Mouse (Mus musculus) lung, adult 2 months (tissue): ENCODE data around the gene Smad1. TPM values are rescaled to one million over a fixed set of nuclear protein-coding genes. Genes with fewer than 3 reads are reported as not detected.
A peak's percentile ranks its signal among the peaks of the same experiment; 100 is the strongest.
"Not testable (repeated sequence)": the region's sequence is repeated elsewhere in the genome, so short reads cannot be mapped to it uniquely, and the experiment has no call there.

Experiments
- DNase-seq: peaks from one replicate; pipeline ENCODE4 v3.0.0; 2022
- H3K4me1 ChIP-seq: fragments of 200-500 bp; 2 replicates; pipeline ENCODE4 v1.6.1; 2011; ENCODE audit warnings: low read length; ENCODE audit not compliant: control insufficient read depth, insufficient read depth
- H3K4me3 ChIP-seq: fragments of 200-500 bp; replicated peaks from 2 replicates; pipeline ENCODE3; 2011; ENCODE audit warnings: low read depth, mild to moderate bottlenecking, control low read depth, low read length; ENCODE audit errors: extremely low read depth
- CTCF ChIP-seq: fragments of 200-500 bp; IDR thresholded peaks from 2 replicates; pipeline ENCODE4 v1.5.1; 2011; ENCODE audit warnings: mild to moderate bottlenecking, low read length, control low read depth; ENCODE audit not compliant: insufficient read depth
- POLR2A ChIP-seq: fragments of 200-500 bp; IDR thresholded peaks from 2 replicates; pipeline ENCODE4 v1.6.1; 2011; ENCODE audit warnings: low read depth, mild to moderate bottlenecking, control low read depth, low read length, borderline replicate concordance; ENCODE audit errors: extremely low read depth
- WGBS: fragments of 180-500 bp; shearing (Covaris S2); methylation state at CpG from one replicate; pipeline ENCODE4 v1.1.7; 2018; 5-methylcytosine and 5-hydroxymethylcytosine counted together
- polyA plus RNA-seq: library from polyadenylated mRNA; depleted of rRNA; stranded (reverse); fragments of >200 nt; gene quantifications from 2 replicates; pipeline ENCODE4 v1.2.3, GENCODE M21; 2012; rRNA removed

The Smad1 gene
- 35.0 and 46.0 TPM in 2 replicates for polyA plus RNA-seq

DNA sequence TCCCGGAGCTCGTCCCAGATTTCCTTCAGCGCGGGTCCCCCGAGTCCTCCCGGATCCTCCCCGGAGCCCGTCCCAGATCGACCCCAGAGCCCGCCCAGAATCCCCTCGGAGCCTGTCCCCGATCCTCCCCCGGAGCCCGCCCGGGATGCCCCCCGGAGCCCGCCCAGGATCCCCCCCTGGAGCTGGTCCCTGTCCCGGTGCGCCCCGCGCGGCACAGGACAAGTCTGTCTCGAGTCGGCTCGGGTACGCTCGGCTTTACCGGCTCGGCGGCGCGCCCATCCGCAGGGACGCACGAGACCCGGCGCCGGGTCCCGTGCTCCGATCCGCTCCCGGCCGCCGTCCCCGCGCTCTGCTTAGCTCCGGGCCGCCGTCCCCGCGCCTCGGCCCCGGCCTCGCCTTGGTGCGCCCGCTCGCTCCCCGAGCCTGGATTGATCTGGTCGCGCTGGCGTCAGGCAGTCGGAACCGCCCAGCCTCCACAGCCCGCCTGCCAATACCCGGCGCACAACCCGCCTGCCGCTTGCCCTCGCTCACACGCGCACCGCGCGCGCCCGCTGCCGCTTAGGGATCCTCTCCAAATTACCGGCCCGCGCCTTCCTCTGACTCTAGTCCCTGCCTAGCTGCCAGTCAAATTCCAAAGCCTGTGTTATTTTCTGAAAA is at the start of gene Smad1:
TSS of gene Smad1 (minus strand) at position 525 of the 657 bp plus-strand sequence.
- under 1% methylated on average over 78 of the region's 80 CpGs for WGBS
- TF ChIP-seq CTCF (no peak), POLR2A (peak; percentile 70; the same call in 1 of the 2 replicates)
- Histone ChIP-seq H3K4me1 (peaks cover 16% of the 10 kb centered on the region), H3K4me3 (peak within 1 kb of the TSS; percentile 76)
- peak; percentile 94 for DNase-seq

DNA sequence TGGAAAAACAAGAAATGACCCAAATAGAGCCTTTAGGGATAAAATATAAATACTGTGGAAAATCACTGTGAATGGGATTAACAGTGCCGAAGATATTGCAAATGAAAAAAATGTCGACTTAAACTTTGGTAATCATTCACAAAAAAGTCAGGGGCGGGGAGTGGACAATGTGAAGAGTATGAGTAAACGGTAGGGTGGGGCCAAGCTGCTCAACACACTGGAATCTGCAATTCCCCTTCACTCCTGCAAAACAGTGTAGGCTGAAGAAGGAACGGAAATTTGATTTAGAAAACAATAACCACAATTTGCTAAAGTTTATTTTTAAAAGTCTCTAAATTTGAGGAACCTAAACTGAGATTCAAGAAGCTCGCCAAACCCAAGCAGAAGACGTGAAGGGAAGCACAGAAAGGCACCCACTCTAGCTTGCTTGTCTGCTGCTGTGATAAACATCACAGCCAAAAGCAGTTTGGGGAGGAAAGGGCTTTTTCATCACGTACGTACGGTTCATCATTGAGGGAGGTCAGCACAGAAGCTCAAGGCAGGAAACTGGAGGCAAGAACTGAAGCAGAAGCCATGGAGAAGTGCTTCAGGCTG is 48.0 kb upstream of the Smad1 start:
- TF ChIP-seq POLR2A = no peak
- TF ChIP-seq CTCF = no peak
- DNase-seq = no peak
- 48% methylated on average over 10 of the region's 10 CpGs for WGBS
- H3K4me1 ChIP-seq = no peaks in the 10 kb centered on the region; the same call in 1 of the 2 replicates
- H3K4me3 ChIP-seq = no peak overlapping the region

DNA sequence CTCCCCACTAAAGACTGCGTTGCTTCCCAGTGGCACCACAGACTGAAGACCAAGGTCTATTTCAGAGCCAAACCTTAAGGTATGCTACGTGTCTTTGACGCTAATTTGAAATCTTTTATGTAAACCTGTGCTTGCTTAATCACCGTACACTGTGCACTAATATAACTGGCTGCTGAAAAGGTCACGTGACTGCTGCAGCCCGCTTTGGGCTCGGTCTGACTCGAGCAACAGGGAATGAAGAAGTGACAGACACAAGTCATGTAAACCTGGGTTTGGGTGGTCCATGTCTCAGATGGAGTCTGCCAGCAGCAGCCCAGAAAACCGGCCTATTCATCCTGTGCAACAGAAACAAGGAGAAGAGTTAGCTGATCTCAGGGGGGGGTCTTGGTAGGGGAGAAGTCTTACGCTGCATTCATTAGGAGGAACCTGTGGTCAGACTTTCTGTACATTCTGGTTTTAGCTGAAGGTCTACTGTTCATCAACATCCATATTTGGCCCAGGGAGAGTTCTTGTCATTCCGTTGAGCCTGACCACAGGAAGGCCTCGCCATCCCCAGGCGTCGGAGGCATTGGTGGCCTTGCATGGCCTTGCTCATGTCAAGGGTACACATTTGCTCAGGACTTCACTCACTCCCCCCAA is 44.3 kb upstream of the Smad1 start:
- no peak for DNase-seq
- WGBS = 74% methylated on average over 14 of the region's 14 CpGs
- Histone ChIP-seq H3K4me1 (no peaks in the 10 kb centered on the region; the same call in 1 of the 2 replicates), H3K4me3 (no peak overlapping the region)
- TF ChIP-seq POLR2A = no peak

DNA sequence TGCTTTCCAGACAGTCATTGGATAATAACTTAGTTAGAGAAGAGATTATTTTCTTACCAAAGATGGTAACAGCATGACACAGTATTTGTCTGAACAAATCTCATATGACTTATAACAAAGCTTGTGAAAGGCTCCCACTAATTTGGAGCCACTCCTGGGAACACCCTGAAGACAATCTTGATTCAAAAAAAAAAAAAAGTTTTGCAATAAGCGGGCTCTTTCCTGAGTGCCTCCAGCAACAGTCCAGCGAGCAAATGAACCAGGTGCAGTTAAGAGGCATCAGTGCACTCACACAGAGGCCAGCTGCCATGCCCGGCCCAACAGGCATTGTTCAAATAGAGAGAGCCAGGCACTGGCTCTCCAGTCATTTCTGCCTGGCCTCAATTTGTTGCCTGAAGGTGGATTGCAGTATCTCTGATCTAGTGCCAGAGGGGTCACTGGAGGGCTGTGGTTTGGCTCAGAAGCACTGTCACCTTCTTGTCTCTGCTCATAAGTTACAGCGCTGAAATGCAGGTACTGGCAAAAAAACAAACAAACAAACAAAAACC is 34.7 kb upstream of the Smad1 start:
- no peak overlapping the region for H3K4me3 ChIP-seq
- TF ChIP-seq POLR2A (no peak), CTCF (no peak)
- 50% methylated on average over 4 of the region's 4 CpGs for WGBS

DNA sequence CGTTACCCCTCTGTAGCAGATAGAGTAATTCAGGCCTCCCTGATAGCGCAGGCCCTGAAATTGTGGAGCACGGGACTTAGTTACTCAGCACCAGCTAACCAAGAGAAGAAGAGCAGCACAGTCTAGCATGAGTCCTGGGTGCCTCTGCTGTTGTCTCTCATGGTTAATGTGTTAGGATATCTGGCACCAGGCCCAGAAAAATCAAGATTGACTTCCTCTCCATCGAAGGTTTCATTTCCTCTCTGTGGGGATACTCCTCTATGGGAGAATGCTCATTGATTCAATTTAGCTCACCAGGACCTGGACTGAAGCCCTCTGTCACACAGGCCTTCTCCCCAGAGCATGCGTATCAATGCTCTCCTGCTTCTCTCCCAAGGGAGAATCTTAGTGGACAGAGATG is 15.6 kb upstream of the Smad1 start:
- no peak for TF ChIP-seq POLR2A
- no peak for TF ChIP-seq CTCF
- no peak for DNase-seq
- Histone ChIP-seq H3K4me3 (no peak overlapping the region), H3K4me1 (no peaks in the 10 kb centered on the region)
- WGBS = 40% methylated on average over 5 of the region's 5 CpGs

More for the DNA sequence above, 34.7 kb upstream of the Smad1 start:
- DNase-seq = no peak
- no peaks in the 10 kb centered on the region for H3K4me1 ChIP-seq

DNA sequence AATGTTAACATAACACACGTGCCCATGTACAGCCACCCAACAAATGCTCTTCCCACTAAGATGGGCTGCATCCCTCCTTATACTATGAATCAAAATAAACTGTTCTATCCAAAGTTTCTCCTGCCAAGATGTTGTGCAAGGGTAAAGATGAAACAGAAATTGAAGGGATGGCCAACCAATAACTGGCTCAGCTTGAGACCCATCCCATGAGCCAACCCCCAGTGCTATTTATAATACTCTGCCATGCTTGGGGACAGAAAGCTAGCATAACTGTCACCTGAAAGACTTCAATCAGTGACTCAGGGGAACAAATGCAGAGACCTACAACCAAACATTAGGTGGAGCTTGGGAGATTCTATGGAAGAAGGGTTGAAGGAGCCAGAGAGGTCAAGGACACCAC is 11.2 kb upstream of the Smad1 start:
- H3K4me1 ChIP-seq = no peaks in the 10 kb centered on the region
- no peak overlapping the region for H3K4me3 ChIP-seq
- WGBS = 58% methylated on average over 1 of the region's 1 CpGs
- TF ChIP-seq POLR2A (no peak), CTCF (no peak)
- no peak for DNase-seq

DNA sequence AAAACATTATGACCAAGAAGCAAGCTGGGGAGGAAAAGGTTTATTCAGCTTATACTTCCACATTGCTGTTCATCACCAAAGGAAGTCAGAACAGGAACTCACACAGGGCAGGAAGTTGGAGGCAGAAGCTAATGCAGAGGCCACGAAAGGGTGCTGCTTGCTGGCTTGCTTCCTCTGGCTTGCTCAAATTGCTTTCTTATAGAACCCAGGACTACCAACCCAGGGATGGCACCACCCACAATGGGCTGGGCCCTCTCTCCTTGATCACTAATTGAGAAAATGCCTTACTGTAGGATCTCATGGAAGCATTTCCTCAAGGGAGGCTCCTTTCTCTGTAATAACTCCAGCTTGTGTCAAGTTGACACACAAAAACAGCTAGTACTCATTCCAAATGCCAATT is 8.0 kb upstream of the Smad1 start:
- H3K4me1 ChIP-seq, H3K4me3 ChIP-seq, DNase-seq: not testable (repeated sequence)
- 63% methylated on average over 1 of the region's 1 CpGs for WGBS

DNA sequence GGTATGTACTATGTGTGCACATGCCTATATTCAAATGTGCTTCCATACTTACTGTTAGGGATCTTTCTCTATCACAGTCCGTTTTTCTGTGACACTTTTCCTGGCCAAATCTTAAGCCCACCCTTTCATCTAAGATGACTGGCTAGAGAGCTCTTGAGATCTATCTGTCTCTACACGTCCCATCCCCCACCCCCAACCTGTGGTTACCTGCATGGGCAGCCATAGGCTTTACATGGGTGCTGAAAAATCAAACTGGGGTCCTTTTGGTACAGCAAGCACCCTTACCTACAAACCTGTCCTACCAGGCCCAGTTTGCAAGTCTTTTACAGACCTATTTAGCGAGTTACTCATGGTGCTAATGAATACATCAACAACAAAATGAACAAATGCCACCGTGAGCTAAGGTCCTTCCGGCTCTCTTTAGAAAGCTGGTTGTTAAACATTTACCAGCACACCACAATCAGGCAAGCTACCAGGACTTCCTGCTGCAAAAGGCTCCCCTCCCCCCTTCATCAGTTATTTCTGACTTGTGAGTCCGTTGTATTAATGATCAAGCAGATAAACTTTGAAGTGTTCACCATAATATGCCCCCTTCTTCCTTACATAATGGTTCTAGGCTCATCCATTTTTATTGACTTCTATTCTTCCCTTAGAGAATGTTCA is 5.7 kb upstream of the Smad1 start:
- WGBS = 39% methylated on average over 6 of the region's 6 CpGs
- DNase-seq = no peak
- TF ChIP-seq CTCF (no peak), POLR2A (no peak)
- H3K4me3 ChIP-seq = no peak overlapping the region
- no peaks in the 10 kb centered on the region for H3K4me1 ChIP-seq

DNA sequence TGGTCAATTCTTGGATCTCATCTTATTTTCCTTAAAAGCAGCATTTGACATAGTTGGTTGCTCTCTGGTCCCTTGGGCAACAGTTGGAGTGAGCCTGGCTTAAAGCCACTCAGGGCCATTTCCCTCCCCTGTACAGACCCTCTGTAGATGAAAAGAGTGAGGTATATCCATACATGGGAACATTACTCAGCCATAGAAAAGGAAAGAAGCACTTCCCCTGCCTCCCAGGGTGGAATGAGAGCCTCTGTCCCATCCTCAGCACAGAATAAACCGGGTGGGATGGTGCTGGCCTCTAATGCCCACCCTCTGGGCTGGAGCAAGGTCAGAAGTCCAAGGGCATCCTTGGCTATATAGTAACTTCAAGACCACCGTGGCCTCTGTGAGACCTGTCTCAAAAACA is 1.4 kb upstream of the Smad1 start:
- no peak overlapping the region for H3K4me3 ChIP-seq
- WGBS = 91% methylated on average over 2 of the region's 2 CpGs
- TF ChIP-seq POLR2A = no peak
- H3K4me1 ChIP-seq = peaks cover 12% of the 10 kb centered on the region
- no peak for DNase-seq
